Mouse (Mus musculus) heart, embryonic 10.5 days (tissue): ENCODE measurements around the gene Dnajb6. TPM values are rescaled to one million over a fixed set of nuclear protein-coding genes. Genes with fewer than 3 reads are reported as not detected.
"Not testable (repeated sequence)": the region's sequence is repeated elsewhere in the genome, so short reads cannot be mapped to it uniquely, and the experiment has no call there.

ENCODE experiments used
- DNase-seq: peaks from one replicate; pipeline ENCODE4 v3.0.0-alpha.2; 2017; ENCODE audit warnings: low spot score
- H3K27ac ChIP-seq: fragments of 300-500 bp; sonication (generic); 2 replicates; pipeline ENCODE4 v1.5.1; 2016; ENCODE audit warnings: mild to moderate bottlenecking
- H3K27me3 ChIP-seq: fragments of 300-500 bp; sonication (generic); 2 replicates; pipeline ENCODE4 v1.6.1; 2016; ENCODE audit warnings: mild to moderate bottlenecking; ENCODE audit not compliant: poor library complexity, insufficient read depth, severe bottlenecking
- H3K36me3 ChIP-seq: fragments of 300-500 bp; sonication (generic); 2 replicates; pipeline ENCODE4 v1.6.1; 2016; ENCODE audit warnings: mild to moderate bottlenecking, moderate library complexity
- H3K4me1 ChIP-seq: fragments of 300-500 bp; sonication (generic); 2 replicates; pipeline ENCODE4 v1.6.1; 2016; ENCODE audit warnings: mild to moderate bottlenecking
- H3K4me3 ChIP-seq: fragments of 300-500 bp; sonication (generic); 2 replicates; pipeline ENCODE4 v1.5.1; 2016; ENCODE audit warnings: mild to moderate bottlenecking, moderate library complexity
- H3K9me3 ChIP-seq: fragments of 300-500 bp; sonication (generic); 2 replicates; pipeline ENCODE4 v1.6.1; 2016; ENCODE audit warnings: mild to moderate bottlenecking, moderate library complexity
- WGBS: fragments of 180-500 bp; shearing (Covaris S2); methylation state at CpG from one replicate; pipeline ENCODE4 v1.1.7; 2016; 5-methylcytosine and 5-hydroxymethylcytosine counted together
- polyA plus RNA-seq: library from polyadenylated mRNA; unstranded; fragments of >200 nt; fragmentation: Nextera tagmentation; extraction: Ambion mirVana; gene quantifications from 2 replicates; pipeline ENCODE4 v1.2.1, GENCODE M21; 2016

The Dnajb6 gene
- 110 and 129 TPM in 2 replicates for polyA plus RNA-seq

- peak within 1 kb of the TSS; percentile 95 for H3K4me3 ChIP-seq
- peaks cover 24% of the 10 kb centered on the region for H3K4me1 ChIP-seq
- H3K27me3 ChIP-seq, result no peaks in the 10 kb centered on the region
- H3K9me3 ChIP-seq, result no peaks in the 10 kb centered on the region
- DNase-seq, result peak; percentile 97
- WGBS, result under 1% methylated on average over 46 of the region's 46 CpGs
- no peaks in the 10 kb centered on the region for H3K36me3 ChIP-seq
- H3K27ac ChIP-seq, result peak within 1 kb of the TSS; percentile 97
Observed at GRCm38 (mm10) chr5:29735557-29736061, at the start of gene Dnajb6, which contains the start of gene Gm5129. Dnajb6 (plus strand) TSS chr5:29735688. Gm5129 (minus strand) TSS chr5:29735936.

- Histone ChIP-seq H3K27ac (no peak overlapping the region), H3K4me1 (no peaks in the 10 kb centered on the region), H3K27me3 (no peaks in the 10 kb centered on the region), H3K36me3 (no peaks in the 10 kb centered on the region), H3K4me3 (no peak overlapping the region), H3K9me3 (no peaks in the 10 kb centered on the region)
- 55% methylated on average over 3 of the region's 3 CpGs for WGBS
- DNase-seq, result no peak
Observed at GRCm38 (mm10) chr5:29687671-29688070, 47.8 kb upstream of the Dnajb6 start.

- H3K27ac ChIP-seq, result no peak overlapping the region
- no peak for DNase-seq
- 49% methylated on average over 7 of the region's 7 CpGs for WGBS
- H3K27me3 ChIP-seq, result no peaks in the 10 kb centered on the region
- H3K36me3 ChIP-seq, result no peaks in the 10 kb centered on the region
- no peak overlapping the region for H3K4me3 ChIP-seq
- H3K9me3 ChIP-seq, result no peaks in the 10 kb centered on the region
- no peaks in the 10 kb centered on the region for H3K4me1 ChIP-seq
Observed at GRCm38 (mm10) chr5:29688352-29688751, 47.1 kb upstream of the Dnajb6 start.

- 76% methylated on average over 4 of the region's 4 CpGs for WGBS
- H3K4me3 ChIP-seq, result no peak overlapping the region
- no peaks in the 10 kb centered on the region for H3K4me1 ChIP-seq
- no peak overlapping the region for H3K27ac ChIP-seq
- no peaks in the 10 kb centered on the region for H3K27me3 ChIP-seq
- DNase-seq, result no peak
- no peaks in the 10 kb centered on the region for H3K9me3 ChIP-seq
- no peaks in the 10 kb centered on the region for H3K36me3 ChIP-seq
Observed at GRCm38 (mm10) chr5:29698493-29698892, 37.0 kb upstream of the Dnajb6 start.

- Histone ChIP-seq H3K4me1 (no peaks in the 10 kb centered on the region), H3K4me3 (no peak overlapping the region), H3K27ac (no peak overlapping the region), H3K36me3 (no peaks in the 10 kb centered on the region), H3K9me3 (no peaks in the 10 kb centered on the region), H3K27me3 (no peaks in the 10 kb centered on the region)
- no peak for DNase-seq
- 76% methylated on average over 2 of the region's 2 CpGs for WGBS
Observed at GRCm38 (mm10) chr5:29699520-29700202, 35.8 kb upstream of the Dnajb6 start.

- Histone ChIP-seq H3K36me3 (no peaks in the 10 kb centered on the region), H3K27me3 (no peaks in the 10 kb centered on the region), H3K4me1 (peaks cover 3% of the 10 kb centered on the region; the same call in 1 of the 2 replicates), H3K9me3 (no peaks in the 10 kb centered on the region), H3K4me3 (no peak overlapping the region), H3K27ac (no peak overlapping the region)
- whole genome bisulfite sequencing, result 75% methylated on average over 4 of the region's 4 CpGs
- no peak for DNase-seq
Observed at GRCm38 (mm10) chr5:29707241-29707640, 28.2 kb upstream of the Dnajb6 start.

GRCm38 (mm10) chr5:29708258-29708657, 27.2 kb upstream of the Dnajb6 start:
- DNase-seq, result no peak
- Histone ChIP-seq H3K36me3 (no peaks in the 10 kb centered on the region), H3K4me1 (peaks cover 3% of the 10 kb centered on the region; the same call in 1 of the 2 replicates), H3K27me3 (no peaks in the 10 kb centered on the region), H3K9me3 (no peaks in the 10 kb centered on the region), H3K4me3 (no peak overlapping the region), H3K27ac (no peak overlapping the region)
- 40% methylated on average over 5 of the region's 5 CpGs for WGBS

GRCm38 (mm10) chr5:29711631-29712030, 23.9 kb upstream of the Dnajb6 start:
- no peaks in the 10 kb centered on the region for H3K9me3 ChIP-seq

GRCm38 (mm10) chr5:29712906-29713305, 22.6 kb upstream of the Dnajb6 start:
- H3K27ac ChIP-seq, result no peak overlapping the region
- 54% methylated on average over 1 of the region's 1 CpGs for WGBS
- peaks cover 3% of the 10 kb centered on the region; the same call in 1 of the 2 replicates for H3K4me1 ChIP-seq
- H3K9me3 ChIP-seq, result no peaks in the 10 kb centered on the region
- H3K27me3 ChIP-seq, result no peaks in the 10 kb centered on the region
- DNase-seq, result no peak
- H3K36me3 ChIP-seq, result no peaks in the 10 kb centered on the region
- no peak overlapping the region for H3K4me3 ChIP-seq

More at GRCm38 (mm10) chr5:29711631-29712030, 23.9 kb upstream of the Dnajb6 start:
- Histone ChIP-seq H3K27ac (no peak overlapping the region), H3K4me1 (peaks cover 3% of the 10 kb centered on the region; the same call in 1 of the 2 replicates), H3K27me3 (no peaks in the 10 kb centered on the region), H3K36me3 (no peaks in the 10 kb centered on the region), H3K4me3 (no peak overlapping the region)
- DNase-seq, result no peak

GRCm38 (mm10) chr5:29721159-29721558, 14.3 kb upstream of the Dnajb6 start:
- whole genome bisulfite sequencing, result 24% methylated on average over 1 of the region's 1 CpGs
- no peaks in the 10 kb centered on the region for H3K9me3 ChIP-seq
- no peak for DNase-seq
- H3K27me3 ChIP-seq, result no peaks in the 10 kb centered on the region
- no peaks in the 10 kb centered on the region for H3K4me1 ChIP-seq
- H3K27ac ChIP-seq, result no peak overlapping the region
- H3K36me3 ChIP-seq, result no peaks in the 10 kb centered on the region
- no peak overlapping the region for H3K4me3 ChIP-seq

GRCm38 (mm10) chr5:29725369-29725768, 10.1 kb upstream of the Dnajb6 start:
- no peak overlapping the region for H3K4me3 ChIP-seq
- no peaks in the 10 kb centered on the region for H3K9me3 ChIP-seq
- 87% methylated on average over 2 of the region's 2 CpGs for WGBS
- no peaks in the 10 kb centered on the region for H3K27me3 ChIP-seq
- no peak overlapping the region for H3K27ac ChIP-seq
- DNase-seq, result no peak
- no peaks in the 10 kb centered on the region for H3K4me1 ChIP-seq
- no peaks in the 10 kb centered on the region for H3K36me3 ChIP-seq

GRCm38 (mm10) chr5:29726070-29726469, 9.4 kb upstream of the Dnajb6 start:
- DNase-seq, H3K27me3 ChIP-seq, H3K36me3 ChIP-seq, H3K9me3 ChIP-seq, H3K4me3 ChIP-seq, H3K27ac ChIP-seq, H3K4me1 ChIP-seq: not testable (repeated sequence)
- 82% methylated on average over 5 of the region's 5 CpGs for WGBS

GRCm38 (mm10) chr5:29734831-29735510, 517 bp upstream of the Dnajb6 start:
- Histone ChIP-seq H3K4me1 (peaks cover 19% of the 10 kb centered on the region), H3K4me3 (peak overlapping the region; percentile 95), H3K36me3 (no peaks in the 10 kb centered on the region), H3K27ac (peak overlapping the region; percentile 97), H3K27me3 (no peaks in the 10 kb centered on the region), H3K9me3 (no peaks in the 10 kb centered on the region)
- DNase-seq, result no peak
- 52% methylated on average over 6 of the region's 6 CpGs for WGBS
